Mouse (Mus musculus): Measurements from ENCODE around the gene Ap5z1.

DNA sequence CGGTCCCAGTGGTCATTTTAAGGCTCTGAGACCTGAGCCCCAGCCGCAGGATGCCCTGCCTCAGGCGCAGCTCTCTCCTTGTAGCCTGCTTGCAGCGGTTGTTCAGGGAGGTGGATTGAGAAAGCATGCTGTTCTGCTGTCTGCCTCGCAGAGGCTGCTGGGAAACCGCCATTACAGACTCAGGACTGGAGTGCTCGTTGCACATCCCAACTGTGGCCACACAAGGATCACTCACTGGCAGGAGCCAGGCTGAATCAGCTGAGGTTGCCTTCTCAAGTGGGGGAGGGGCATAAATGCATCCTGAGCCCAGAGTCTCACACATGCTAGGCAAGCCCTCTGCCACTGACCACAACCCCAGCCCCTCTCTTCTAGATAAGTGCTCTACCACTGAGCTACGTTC, 18.0 kb upstream of the Ap5z1 start:
- TF ChIP-seq CTCF (IDR thresholded peaks at IDR 0.05; ENCODE audit: low read depth, low read length) (no peak), TAL1 (conservative IDR thresholded peaks at IDR 0.05; ENCODE audit: low read depth, low read length) (no peak), GATA1 (IDR thresholded peaks at IDR 0.05; ENCODE audit: borderline replicate concordance, low read length) (no peak), GATA2 (IDR thresholded peaks at IDR 0.05; ENCODE audit: borderline replicate concordance, low read depth, low read length) (no peak)
